Mouse (Mus musculus) heart, postnatal 0 days (tissue): Measurements from ENCODE around the gene Cers5.

Experiments
- CTCF ChIP-seq: IDR thresholded peaks from 2 replicates; pipeline ENCODE4 v1.5.1; 2016; ENCODE audit warnings: antibody characterized with exemption, control low read depth, low read depth
- EP300 ChIP-seq: IDR thresholded peaks from 2 replicates; pipeline ENCODE4 v1.6.1; 2016; ENCODE audit warnings: antibody characterized with exemption, low read depth

DNA sequence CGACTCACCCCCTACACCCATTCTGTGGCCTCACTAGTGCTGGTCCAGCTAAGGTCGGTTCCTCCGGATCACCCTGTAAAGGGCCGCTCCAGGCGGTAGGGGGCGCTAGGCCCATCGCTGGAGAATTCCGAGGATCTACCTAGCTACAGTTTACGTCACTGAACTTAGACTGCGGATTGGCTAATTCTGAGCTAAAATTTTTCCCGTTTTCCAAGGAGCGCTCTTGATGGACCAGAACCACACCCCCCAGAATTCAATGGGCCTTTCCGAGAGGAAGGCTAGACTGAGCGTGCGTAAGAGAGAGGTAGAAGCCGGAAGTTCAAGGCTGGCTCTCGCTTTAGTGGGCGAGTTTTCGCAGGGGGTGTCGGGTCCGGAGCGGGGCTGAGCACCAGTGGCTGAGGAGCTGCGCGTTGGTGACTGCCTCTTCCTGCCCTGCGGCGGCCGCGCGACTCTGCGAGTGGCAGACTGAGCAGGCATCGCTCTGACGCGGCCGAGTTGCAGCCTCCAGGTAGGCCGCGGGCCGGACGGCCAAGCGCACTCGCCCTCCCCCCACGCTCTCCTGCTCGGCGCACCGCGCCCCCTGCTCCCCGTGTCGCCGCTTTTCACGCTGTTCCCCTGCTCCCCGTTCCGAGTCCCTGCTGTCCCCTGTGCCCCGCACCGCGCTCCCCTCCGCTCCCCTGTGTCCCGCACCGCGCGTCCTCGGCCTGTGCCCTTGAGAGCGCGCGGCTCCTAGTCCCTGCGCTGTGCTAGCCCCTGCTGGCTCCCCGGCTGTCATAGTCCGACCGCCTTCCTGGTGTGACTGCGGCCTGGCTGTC, 47.1 kb downstream of the Cers5 start, which contains the start of gene Cox14:
- TF ChIP-seq CTCF = peak; percentile 95
- TF ChIP-seq EP300 = peak; percentile 37; the same call in 1 of the 2 replicates
